Mouse (Mus musculus) ZHBTc4 (cell line): ENCODE data around the gene Icam2.
A peak's percentile ranks its signal among the peaks of the same experiment; 100 is the strongest.

ENCODE experiments used
- DNase-seq: peaks from one replicate; pipeline ENCODE4 v3.0.0-alpha.2; 2011; ENCODE audit warnings: low read depth, low spot score

Icam2 gene

DNA sequence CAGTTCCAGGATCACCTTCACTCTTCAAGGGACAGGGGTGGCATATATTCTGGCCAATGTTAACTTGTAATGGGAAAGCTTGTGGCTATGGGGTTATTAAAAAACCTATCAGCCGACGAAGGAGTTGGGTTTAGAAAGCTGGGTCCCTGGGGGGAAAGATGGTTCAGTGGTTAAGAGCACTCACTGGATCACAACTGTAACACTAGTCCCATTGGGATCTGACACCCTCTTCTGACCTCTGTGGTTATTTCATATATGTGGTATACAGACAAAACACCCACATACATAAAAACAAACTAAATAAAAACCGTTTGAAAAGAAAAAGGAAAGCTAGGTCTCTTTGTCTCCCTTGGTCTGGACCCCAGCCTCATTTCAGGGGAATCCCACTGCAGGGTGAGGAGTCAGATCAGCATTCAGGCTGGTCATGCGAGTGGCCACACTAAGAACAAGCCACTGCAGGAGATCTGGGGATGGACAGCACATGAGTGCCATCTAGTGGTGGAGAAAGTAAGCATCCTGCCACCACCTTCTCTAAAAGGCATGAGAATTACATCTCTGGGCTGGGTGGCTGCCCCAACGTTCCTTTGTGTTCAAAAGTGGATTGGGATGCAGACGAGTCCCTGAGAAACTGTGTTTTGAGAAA, 3.8 kb upstream of the Icam2 start:
- peak; percentile 83 for DNase-seq

DNA sequence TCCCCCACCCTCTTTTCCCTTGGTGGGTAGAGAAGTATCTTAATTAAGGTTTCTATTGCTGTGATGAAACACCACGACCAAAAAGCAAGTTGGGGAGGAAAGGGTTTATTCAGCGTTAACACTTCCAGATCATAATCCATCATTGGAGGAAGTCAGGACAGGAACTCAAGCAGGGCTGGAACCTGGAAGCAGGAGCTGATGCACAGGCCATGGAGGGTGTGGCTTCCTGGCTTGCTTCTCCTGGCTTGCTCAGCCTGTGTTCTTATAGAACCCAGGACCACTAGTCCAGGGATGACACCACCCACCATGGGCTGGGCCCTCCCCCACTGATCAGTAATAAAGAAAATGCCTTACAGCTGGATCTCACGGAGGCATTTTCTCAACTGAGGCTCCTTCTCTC, 2.9 kb upstream of the Icam2 start:
- no peak for DNase-seq

DNA sequence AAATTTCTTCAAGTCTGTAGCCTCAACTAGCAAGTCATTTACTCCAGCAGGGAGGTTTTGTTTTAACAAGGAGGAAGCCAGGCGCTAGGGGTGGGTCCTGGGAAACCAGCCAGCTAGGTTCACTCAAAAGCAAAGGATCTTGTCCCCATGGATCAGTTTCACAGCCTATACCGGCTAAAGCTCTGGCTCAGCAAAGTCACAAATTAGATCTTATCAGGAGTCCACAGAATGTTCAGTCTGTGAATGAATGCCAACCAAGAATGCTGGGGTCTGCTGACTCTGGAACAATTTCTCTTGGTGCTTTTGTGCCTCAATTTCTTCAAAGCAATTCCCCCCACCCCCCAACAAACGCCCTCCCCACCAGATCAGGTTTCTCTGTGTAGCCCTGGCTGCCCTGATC, 1.7 kb upstream of the Icam2 start:
- DNase-seq = no peak

DNA sequence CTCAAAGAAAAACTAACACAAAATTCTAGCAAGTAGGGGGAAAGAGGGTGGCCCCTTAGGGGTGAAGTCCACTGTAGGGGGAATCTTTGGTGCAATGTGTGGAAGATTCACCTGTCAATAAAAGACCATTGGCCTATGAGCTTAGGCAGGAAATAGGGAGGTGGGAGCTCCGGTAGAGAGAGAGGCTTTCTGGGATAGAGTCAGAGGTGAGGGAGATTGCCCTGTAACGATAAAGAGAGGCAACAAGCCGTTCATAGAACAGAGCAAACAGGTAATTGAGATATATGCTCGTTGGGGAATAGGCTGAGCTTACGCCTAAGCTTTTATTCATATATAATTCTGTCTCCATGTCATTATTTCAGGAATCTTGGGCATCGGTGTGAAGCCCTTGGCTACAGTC, 855 bp downstream of the Icam2 start:
- DNase-seq = peak; percentile 21

DNA sequence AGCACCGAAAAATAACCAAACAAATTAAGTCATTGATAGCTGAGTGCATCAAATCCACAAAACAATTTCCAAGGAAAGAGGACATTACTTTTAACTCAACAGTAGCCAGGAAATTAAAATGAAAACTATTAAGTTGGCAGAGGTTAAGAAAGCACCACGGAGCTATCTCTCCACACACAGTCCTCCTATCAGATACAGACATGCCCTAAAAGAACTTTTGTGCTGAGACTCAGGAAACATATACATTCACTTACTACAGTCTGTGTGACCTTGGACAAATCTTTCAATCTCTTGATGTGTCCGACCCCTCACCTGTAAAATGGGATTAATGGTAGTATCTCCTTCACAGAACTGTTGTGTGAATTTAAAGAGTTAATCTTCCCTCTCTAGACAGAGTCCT, 1.5 kb downstream of the Icam2 start:
- DNase-seq = no peak

DNA sequence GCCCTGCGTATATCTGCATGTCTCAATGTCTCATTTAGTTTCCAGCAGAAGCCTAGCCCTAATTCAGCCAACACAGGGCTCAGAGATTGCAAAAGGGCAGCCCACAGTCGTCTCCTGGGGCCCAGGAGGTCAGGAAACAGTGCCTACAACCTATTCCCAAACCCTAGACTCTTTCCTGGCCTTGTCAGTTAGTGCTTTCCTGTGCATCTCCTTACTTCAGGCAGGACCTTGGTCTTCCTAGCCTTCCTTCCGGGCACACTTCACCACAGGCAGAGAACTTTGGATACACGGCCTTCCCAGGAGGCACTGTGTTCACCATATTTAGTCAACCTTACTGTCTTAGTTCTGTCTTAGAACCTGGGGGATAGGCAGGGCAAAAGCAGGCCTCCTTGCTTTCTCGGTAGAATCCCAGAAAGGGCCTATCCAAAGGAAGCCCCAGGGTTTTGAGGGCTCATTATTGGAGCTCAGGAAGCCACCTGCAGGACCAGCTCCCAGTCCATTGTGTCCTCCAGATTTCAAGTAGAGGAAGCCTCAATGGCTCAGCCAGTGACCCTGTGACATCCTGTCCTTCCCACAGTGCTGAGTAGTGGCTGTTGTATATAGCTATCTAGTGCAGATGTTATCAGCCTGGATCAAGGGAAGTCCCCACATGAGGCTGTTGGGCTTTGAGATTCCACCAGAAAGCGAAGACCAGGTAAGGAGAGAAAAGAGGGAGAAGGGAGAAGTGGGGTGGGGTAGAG, 4.7 kb downstream of the Icam2 start:
- no peak for DNase-seq

DNA sequence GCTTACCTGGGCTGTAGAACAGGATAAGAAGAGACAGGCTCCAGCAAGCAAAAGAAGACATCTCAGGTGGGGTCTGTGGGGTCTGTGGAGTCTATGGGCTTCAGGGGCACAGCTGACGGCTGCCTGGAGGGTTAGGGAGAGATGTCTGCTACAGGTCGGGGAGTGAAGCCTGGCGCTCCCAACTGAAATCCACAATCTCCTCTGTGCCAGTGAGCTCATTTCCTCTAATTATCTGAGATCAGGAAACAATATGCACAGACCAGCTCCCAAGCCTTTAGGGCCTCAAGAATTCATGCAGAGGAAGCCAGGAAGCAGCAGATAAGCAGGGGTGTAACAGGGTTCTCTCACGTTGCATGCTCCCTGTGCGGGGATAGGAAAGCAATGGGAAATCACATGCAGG, 5.5 kb downstream of the Icam2 start:
- no peak for DNase-seq

DNA sequence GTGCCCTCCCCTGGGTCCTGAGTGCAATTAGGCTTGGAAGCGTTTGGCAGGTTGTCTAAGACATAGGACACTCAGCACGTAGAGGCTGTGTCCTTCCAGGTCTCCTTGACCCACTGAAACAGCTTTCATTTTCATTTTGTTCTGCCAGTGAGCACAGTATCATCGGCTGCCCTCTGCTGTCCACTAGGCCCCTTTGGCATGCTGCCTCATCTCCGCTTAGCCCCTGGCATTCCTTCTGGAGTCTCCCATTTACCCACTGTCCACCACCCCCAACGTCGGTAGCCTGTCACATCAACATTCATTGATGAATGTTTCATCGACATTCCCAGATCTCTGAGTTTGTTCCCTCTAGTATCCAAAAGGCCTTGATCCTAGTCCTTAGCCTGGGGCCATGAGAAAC, 6.0 kb downstream of the Icam2 start:
- DNase-seq = no peak

DNA sequence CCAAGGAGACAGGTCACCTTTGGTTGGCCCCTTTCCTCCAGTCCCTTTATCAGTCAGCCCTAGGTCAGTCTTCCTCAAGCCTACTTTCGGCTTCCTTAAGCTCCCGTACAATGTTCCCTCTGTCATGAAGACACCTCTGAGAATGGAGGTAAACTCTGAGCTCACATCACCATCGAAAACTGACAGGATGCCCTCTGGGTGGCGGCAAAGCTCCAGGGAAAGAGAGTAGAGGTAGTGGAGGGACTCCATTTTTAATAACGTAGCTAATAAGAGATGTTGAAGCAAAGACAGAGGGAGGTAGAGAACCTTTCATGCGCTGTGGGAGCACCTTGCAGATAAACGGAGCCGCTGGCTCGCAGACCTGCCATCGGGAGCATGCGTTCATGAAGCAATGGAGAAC, 6.9 kb downstream of the Icam2 start:
- DNase-seq = no peak

DNA sequence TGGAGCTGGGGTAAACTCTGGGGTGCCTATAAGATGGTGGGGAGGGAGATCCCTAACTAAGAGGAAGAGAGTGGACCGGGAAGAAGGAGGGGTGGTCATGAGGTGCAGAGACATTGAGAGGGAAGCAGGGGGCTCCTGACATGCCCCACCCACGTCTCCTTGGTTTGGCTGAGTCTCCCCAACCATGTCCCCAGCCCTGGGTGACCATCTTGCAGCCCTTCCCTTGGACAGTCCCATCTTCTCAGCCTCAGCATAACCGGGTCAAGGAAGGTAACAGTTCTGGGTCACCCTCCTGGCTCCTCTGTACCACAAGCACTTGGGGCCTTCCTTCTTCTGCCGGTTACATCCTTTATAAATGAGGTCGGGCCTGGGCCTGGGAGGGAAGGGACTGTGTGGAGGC, 12.9 kb downstream of the Icam2 start:
- DNase-seq = no peak

DNA sequence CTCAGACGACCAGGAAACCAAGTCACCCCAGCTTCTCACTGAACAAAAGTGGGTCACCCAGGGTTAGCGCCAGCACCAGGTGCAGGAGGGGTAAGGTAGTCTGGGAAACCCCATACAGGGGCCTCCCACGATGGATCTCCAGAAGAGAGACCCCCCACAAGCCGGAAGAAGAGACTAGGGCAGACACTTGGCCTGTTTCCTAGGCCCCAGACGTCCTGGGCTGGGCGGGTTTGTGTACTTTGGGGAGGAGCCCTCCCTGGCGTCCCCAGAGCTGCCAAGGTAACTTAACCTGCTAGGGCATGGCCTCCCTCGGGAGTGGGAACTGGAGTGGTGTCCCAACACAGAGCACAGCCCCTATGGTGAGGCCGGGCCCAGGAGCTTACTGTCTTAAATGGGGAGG, 13.3 kb downstream of the Icam2 start:
- no peak for DNase-seq

DNA sequence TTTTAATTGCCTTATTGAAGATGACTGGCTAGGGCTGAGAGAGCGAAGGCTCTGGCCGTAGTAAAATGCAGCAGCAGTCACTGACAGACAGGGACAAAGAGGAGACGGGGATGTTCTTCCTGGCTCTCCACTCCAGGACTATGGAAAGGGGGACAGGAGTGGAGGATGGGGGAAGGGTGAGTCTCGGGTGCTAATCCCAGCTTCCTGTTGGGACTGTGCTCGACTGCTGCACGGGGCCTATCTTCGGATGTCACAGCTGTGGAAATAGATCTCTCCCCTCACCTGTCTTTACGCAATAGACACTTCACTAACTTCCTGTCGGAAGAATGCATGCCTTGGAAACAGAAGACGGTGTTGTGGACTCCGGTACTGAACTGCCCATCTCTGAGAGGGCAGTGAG, 13.9 kb downstream of the Icam2 start:
- DNase-seq = no peak

DNA sequence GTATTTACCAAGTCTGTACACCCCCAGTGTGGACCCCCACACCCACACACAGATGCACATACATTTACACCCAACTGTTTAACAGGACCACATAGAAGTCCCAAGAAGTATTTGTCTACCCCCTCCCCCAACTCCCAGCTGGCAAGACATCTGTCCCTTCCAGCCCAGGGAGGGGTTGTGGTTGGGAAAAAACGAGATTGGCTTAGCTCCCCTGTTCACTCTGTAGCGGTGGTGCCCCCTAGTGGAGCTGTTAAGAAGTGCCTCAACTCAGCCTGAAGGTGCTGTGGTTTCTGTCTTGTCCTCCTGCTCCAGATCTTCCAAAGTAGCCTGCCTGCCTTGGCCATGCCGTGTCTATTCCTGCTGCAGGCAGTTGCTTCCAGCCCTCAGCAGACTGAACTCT, 21.6 kb downstream of the Icam2 start:
- DNase-seq = peak; percentile 86

DNA sequence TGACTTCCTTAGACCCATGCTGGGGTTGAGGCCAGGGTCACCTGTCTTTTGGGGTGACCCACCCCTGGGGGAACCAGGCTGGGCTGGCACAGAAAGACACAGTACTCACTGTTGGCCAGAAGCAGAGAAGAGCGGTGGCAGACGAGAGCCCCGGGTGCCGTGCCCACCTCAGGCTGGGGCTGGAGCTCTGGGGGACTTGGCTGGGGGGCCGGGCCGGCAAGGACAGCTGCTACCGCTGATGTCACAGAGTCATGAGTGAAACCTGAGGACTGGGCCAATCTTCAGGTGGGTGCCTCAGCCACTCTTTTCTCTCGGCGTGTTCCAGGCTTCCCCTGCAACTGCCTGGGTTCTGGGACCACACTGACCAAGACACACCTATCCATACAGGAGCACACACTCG, 22.5 kb downstream of the Icam2 start, which contains the start of gene Prr29:
Gene Prr29, plus strand, starts transcription at position 107 of the 400 bp plus-strand sequence.
- no peak for DNase-seq

DNA sequence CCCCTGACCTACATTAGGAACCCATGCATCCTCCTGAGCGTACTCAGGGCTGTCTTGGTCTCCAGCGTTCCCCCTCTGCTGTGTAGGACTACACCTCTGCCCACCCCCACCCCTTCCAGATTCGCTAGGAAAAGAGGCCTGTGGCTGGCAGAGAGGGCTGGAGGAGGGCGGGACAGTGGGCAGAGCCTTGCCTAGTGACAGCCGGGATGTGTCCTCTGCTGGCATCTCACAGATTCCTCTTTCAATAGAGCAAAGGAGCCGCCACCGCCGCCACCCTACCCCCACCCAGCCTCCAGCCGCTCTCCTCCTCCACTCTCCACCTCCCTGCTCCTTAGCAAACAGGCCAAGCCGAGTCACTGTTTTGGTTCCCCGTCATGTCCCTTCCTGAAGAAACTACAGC, 23.2 kb downstream of the Icam2 start:
- peak; percentile 42 for DNase-seq

DNA sequence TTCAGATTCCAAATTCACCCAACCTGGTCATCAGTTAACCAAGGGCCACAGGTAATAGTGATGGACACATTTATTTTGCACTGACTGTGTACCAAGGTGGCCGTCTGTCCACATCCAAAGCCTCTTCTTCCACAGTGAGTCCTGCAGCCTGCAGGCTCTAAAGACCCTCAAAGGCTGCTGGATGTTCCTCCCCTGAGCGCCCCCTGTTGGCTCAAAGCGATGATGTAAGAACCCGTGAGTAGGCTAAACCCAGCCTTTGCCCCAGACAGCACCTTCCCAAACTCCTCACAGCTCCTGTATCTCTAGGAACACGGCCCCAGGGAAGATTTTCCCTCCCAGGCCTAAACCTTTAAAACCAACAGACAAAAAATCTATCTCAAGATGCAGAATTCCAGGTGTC, 28.5 kb downstream of the Icam2 start:
- DNase-seq = peak; percentile 65

DNA sequence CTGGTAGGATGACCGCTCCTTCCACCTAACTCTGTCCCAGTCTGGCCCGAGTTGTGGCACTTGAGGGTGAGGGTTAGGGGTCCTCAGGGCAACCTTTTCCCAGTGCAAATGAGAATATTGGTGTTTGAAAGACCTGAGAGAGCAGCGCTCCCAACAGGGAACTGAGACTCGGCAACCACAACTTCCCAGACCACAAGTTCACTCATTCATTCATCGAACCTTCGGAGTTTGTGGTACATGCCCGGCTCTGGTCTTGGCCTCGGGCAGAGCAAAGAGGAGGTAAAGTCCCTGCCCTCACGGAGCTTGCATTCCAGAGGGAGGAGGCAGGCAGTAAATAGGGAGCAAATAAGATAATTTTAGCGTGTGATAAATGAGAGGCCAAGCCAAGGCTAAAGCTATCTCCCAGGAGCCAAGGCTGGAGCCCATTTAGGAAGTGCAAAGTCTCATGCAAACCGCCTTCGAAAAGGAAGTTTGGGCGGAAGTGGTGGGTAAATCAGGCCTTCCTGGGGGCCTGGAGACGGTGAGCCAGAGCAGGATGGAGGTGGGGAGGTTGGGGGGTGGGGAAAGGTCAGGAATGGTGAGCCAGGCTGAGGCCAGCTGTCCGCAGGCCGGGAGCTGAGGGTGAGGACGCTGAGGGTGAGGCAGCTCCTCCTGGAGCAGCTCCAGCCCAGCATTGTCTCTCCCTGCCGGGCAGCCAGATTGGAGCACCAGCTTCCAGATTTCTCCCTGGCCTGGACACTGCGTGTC, 32.3 kb downstream of the Icam2 start:
- no peak for DNase-seq

DNA sequence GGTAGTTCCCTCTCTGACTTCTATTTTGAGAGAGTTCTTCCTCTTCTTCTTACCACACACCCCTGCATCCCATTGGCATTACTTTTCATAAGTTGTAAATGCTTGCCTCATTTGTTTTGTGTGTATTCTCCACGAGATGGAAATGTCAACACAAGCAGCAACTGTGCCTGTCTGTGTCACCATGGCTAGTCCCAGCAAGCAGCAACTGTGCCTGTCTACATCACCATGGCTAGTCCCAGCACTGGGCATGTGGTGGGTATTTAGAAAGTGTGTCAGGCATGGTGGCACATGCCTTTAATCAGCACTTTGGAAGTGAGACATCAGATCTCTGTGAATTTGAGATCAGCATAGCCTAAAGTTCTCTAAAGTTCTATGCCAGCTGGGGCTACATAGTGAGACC, 33.7 kb downstream of the Icam2 start:
- DNase-seq = no peak

DNA sequence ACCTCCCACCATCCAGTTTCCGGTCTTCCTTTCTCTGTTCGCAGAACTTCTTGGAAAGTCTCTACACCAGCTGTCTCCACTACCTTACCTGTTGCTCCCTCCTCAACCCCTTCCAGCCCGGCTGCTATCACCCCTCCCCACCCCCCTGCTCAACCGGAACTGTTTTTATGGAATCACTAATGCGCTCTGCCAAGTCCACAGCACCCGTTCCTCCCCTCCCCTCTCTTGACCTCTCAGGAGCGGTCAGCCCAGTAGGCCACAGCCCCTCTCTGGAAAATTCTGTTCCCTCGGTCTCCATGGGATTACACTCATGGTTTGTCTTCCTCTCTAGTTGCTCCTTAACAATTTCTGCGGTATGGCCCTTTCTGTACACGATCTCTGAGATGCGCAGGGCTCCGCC, 34.7 kb downstream of the Icam2 start, which contains the start of gene Scn4a:
Gene Scn4a, minus strand, starts transcription at position 101 of the 400 bp plus-strand sequence.
- no peak for DNase-seq

DNA sequence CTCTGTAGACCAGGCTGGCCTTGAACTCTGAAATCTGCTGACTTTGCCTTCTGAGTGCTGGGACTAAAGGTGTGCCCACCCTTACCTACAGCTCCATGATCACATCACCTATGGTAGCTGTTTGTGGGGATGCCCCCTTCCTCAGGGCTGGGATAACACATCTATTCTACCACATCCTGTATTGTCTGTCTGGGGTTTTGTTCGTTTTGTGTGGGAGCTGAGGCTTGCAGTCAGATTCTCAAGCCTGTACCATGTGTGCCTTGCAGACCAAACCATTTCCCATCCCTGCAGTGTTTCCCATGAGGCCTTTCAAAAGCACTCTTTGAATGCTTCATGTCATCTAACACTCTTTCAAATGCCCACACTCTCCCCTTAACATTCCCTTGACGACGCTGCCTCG, 35.9 kb downstream of the Icam2 start:
- no peak for DNase-seq

DNA sequence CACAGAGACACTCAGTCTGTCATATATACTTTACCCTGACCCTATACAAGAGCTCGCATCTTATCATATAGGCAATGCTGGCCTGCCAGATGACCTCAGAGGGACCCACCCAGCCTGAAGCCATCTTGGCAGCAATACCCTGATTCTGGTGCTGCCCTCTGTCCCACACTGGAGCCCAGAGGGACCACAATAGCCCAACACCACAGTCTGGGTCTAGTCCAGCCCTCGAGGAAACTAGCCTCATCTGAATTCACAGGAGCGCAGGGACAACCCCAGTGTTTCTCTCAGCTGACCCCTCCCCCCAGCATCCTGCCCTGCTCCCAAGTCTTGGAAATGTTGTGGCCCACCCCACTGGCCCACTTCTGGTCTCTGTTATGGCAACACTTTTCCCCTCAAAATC, 36.6 kb downstream of the Icam2 start:
- DNase-seq = no peak

DNA sequence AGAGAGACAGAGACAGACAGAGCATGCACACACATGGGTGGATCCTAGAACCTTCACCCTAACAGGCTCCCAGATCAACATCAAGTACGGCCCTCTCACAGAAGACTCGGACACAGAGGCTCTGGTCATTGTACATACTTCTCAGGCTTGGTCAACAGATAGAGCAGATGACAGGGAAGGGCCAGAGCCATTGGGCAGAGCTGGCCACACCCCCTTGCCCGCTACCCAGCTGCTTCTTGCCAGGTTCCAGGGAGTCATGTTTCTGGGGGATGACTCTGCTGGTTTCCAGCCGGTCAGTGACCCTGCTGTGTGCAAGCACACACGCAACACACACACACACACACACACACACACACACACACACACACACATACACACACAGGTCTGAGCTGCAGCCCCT, 37.0 kb downstream of the Icam2 start:
- DNase-seq = no peak

DNA sequence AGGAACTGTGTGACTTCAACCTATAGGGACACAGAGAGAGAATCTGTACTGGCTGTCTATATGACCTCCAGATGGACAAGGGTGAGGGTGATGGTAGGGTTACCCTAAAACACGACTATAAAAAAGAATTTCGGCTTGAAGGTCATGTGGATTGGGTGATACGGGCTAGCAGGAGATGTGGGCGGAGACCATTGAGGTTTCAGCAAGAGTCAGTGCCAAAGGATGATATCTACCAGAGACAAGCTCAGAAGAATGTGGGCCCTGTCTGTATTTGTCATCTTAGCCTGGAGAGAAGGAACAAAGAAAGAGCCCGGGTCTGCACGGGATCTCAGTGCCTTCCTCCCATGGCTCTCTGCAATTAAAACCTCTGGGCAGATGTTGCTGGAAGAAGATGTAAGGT, 38.1 kb downstream of the Icam2 start:
- no peak for DNase-seq
